Mouse (Mus musculus): ENCODE results near the gene Rpl38. TPM values are rescaled to one million over a fixed set of nuclear protein-coding genes. Genes with fewer than 3 reads are reported as not detected.

Rpl38 gene
- polyA plus RNA-seq, 1 experiment from 2014 or later = 977 TPM

Other genes with a start within 250 kb of the Rpl38 start
- gene Ttyh2, start 6.9 kb downstream of the Rpl38 start, polyA plus RNA-seq (2014; fragmentation: Nextera tagmentation; extraction: Ambion mirVana) = 11.0 and 11.4 TPM in 2 replicates
- gene Dnaic2, start 58.9 kb downstream of the Rpl38 start, polyA plus RNA-seq (2014; fragmentation: Nextera tagmentation; extraction: Ambion mirVana) = 1.2 and 1.3 TPM in 2 replicates
- 0.61 and 0.94 TPM in 2 replicates for gene Kif19a, start 96.9 kb downstream of the Rpl38 start, polyA plus RNA-seq (2014; fragmentation: Nextera tagmentation; extraction: Ambion mirVana)
- 65.3 and 70.2 TPM in 2 replicates for gene Btbd17, start 127.4 kb downstream of the Rpl38 start, polyA plus RNA-seq (2014; fragmentation: Nextera tagmentation; extraction: Ambion mirVana)
- gene Gpr142, start 130.4 kb downstream of the Rpl38 start, polyA plus RNA-seq (2014; fragmentation: Nextera tagmentation; extraction: Ambion mirVana) = 0.12 TPM in 1 of 2 replicates, not detected in the other
- gene Gprc5c, start 182.6 kb downstream of the Rpl38 start, polyA plus RNA-seq (2014; fragmentation: Nextera tagmentation; extraction: Ambion mirVana) = 8.9 and 10.7 TPM in 2 replicates
- 0.79 and 1.1 TPM in 2 replicates for gene Cd300a, start 221.5 kb downstream of the Rpl38 start, polyA plus RNA-seq (2014; fragmentation: Nextera tagmentation; extraction: Ambion mirVana)

Measured in midbrain, embryonic 11.5 days (tissue).